Mouse (Mus musculus) spleen, adult 18-20 months (tissue): ENCODE results near the gene Gstz1.
"Not testable (repeated sequence)": the region's sequence is repeated elsewhere in the genome, so short reads cannot be mapped to it uniquely, and the experiment has no call there.

ENCODE experiments used
- DNase-seq, 2 experiments: peaks; one replicate each; pipeline ENCODE4 v3.0.0; 2022; ENCODE audit warnings: mixed read lengths in 2 of 2

The Gstz1 gene

GRCm38 (mm10) chr12:87160310-87160709 lies 13.3 kb downstream of the Gstz1 start:
- DNase-seq: no peak

DNA sequence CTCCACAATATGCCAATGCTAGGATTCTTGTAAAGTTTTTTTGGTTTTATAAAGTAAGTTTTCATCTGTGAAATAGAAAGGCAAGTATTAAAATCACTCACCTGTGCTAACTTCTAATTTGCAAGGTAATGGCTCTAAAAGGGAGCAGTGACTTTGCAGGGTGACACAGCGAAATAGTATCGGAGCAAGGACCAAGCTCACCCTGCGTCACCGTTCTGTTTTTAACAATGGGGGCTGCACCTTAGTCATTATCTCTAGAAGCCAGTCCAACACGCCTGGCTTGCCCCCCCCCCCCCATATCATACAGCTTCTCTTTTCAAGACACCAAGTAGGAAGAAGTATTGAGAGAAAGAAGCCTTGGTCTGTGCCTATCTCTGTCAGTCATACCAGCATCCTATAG lies 13.8 kb downstream of the Gstz1 start:
- DNase-seq: no peak

GRCm38 (mm10) chr12:87175194-87175946 lies 28.4 kb downstream of the Gstz1 start:
- no peak for DNase-seq

- no peak for DNase-seq
These were observed 30.7 kb downstream of the Gstz1 start for GRCm38 (mm10) chr12:87177631-87178030.

- DNase-seq: peak in 1 of 2 experiments; percentile 14
These were observed 46.0 kb downstream of the Gstz1 start for GRCm38 (mm10) chr12:87193008-87193407.

DNA sequence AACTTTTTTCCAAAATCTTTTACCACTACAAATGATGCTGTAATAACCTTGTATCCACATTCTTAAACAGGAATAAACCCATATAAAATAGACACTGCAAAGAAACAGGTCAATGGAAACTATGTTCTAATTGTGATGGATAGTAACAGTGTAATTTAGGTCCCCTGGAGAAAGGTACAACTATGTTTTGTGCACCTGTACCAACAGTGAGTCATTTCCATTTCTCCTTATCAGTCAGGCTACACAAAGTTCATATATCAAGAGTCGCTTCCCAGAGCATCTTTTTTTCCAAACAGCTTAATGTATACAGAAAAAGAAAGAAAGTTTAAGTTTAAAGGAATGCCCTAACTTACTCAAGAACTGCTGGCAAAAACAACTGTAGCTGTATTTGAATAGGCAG lies 48.1 kb downstream of the Gstz1 start:
- no peak for DNase-seq

GRCm38 (mm10) chr12:87196310-87196709 lies 49.3 kb downstream of the Gstz1 start:
- no peak for DNase-seq

- no peak for DNase-seq
These were observed 51.8 kb downstream of the Gstz1 start for GRCm38 (mm10) chr12:87198792-87199191.

GRCm38 (mm10) chr12:87199206-87199972 lies 52.4 kb downstream of the Gstz1 start, which contains the start of gene Samd15:
Samd15 (plus strand) TSS chr12:87199723.
- peak in 1 of 2 experiments; percentile 52 for DNase-seq

DNA sequence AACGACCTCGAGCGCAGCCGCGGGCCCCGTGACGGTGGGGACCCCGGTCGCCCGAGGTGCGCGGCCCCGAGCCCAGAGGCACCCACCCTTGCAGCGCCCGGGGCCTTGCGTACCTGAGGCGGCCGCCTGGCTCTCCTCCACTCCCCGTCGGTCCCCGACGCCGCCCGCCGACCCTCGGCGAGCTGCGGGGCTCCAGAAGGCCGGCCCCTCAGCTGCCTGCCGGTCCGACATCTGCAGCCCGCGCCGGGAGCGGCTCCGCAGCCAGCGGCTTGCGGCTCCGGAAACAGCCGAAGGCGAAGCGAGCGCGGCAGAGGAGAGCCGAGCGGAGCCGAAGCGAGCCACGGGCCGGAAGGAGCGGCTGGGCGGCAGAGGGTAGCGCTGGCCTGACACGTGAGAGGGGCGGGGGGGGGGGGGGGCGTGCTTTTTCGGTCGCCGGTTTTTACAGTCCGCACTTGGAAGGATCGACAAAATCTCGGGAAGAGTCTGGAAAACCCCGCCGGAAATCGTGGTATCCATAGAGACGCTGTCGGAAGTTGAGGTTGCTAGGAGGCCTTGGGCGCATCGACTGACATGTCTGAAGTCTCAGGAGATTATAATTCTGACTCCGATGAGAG lies 53.1 kb downstream of the Gstz1 start, which contains the start of gene Tmed8:
Tmed8 (minus strand) TSS at position 482 of the 614 bp plus-strand sequence.
- DNase-seq: peak; percentile 77 to 80

- no peak for DNase-seq
These were observed 54.7 kb downstream of the Gstz1 start for GRCm38 (mm10) chr12:87201694-87202093.

DNA sequence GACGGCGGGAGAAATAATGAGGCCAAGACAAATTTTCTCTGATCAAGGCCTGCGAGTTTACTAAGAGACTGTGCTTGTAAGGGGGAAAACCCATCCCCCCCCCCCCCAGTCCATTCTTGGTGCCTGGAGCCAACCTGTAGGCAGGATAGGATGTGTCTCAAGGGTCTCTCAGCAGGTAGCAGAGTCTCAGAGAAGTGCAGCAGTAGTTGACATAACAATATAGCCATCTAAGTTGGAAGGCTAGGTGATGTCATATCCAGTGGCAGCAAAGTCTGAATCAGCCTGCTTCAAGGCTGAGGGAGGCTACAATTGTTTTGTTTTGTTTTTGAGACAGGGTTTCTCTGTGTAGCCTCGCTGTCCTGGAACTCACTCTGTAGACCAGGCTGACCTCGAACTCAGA lies 58.8 kb downstream of the Gstz1 start:
- DNase-seq: not testable (repeated sequence)

DNA sequence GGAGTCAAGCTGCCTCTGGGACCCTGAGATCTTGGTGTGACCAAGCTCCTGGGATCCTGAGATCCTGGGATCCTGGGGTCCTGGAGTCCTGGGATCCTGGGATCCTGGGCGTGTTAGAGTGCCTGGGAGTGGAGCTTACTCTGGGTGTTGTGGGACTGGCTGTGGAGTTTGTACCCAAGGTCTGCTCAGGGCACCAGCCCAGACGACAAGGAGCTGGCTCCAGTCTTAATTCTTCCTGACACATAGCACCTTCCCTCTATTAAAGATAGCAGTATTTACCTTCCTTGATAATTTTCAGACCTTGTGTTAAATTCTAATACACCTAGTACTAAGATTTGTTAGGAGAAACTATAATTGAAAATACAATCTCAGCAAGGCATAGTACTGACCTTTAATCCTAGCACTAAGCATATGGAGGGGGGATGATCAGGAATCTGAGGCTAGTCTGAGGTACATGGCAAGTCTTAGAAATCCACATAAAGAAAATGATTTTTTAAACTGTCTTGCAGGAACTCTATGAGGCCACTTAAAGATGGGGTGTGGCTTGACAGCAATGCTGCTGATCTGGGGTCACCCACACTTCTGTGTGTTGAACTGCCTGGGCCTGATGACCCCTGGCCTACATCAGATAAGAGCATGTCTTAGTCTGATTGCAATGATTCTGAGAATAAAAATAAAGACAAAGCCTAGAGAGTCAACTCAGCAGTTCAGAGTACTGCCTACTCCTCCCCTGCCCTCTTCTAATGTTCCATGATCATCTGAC lies 66.1 kb downstream of the Gstz1 start:
- no peak for DNase-seq
